Mouse (Mus musculus) left cerebral cortex, adult 9 months (tissue): ENCODE data around the gene Lrrc45.

Experiments
- DNase-seq, 2 experiments: peaks; one replicate each; pipeline ENCODE4 v3.0.0; 2022; ENCODE audit warnings: low spot score in 2 of 2

Lrrc45 gene

GRCm38 (mm10) chr11:120703696-120704454 is 9.8 kb upstream of the Lrrc45 start:
- no peak for DNase-seq

DNA sequence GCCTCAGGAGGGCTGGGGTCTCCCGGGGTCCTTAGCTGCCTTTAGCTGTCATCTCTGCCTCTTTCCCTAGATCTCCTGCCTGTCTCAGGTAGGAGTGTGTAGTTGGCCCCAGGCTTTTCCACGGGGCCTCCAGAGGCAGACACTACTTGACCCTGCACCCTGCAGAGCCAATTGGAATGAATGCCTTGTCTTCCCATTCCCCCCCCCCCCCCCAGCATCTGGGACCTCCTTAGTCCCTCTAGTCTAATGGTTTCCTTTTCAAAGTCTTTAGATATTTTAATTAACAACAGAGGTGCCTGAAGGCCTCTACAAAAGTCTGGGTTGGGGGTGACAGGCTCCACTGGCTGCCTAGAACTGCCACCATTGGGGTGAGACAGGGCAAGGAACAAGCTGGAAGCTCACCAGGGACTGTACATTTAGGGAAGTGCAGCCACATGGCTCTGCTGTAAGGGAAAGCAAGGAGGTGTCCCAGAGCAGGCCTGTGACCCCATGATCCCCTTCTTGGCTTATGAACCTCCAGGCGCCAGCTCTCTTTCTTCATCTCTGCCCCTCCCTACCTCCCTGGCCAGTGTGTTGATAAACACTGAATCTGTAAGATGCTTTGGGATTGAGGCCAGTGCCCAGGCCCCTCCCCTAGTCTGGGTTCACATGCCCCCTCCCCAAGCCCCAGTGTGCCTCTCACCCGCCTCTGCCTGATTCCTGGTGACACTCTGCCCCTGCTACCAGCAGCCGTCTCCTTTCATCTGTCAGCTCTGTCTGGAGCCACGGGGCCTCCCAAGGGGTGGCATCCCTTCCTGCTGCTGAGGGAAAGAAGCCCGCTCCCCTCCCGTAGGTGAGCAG is 9.0 kb upstream of the Lrrc45 start:
- DNase-seq = no peak

DNA sequence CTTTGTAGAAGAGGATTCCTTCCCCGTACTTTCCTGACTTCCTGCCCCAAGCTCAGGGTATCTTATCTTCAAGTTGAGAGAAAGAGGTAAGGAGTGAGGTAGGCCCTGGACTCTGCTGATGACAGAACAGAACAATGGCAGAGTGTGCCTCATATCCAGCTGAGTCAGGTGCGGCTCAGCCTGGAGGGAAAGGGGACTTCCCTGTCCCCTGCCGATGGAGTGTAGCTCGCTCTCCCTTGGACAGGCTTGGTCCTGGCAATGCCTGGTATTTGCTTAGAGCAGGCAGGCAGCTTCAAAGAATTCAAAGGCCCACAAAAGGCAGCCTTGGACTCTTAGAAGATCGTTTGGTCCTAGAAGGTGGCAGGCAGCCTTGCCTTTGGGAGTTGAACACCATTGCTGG is 7.6 kb upstream of the Lrrc45 start:
- DNase-seq = no peak

DNA sequence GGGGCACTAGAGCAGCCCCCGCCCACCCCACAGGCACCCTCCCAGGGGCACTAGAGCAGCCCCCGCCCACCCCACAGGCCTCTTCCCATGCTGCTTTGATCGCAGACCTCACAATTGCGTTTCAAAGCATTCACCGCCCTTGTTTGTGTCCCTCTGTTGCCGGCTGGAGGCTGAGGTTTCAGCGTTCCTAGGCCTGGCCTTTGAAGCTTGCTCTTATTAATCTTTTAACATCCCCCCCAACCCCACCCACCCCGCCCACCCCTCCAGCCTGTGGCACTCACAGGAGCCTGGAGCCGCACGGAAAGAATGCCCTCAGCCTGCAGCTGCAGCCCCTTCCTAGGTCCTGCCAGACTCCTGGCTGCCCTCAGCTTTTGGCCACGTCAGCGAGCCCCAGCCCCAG is 6.5 kb upstream of the Lrrc45 start:
- DNase-seq = no peak

GRCm38 (mm10) chr11:120707969-120708368 is 5.8 kb upstream of the Lrrc45 start:
- DNase-seq = no peak

GRCm38 (mm10) chr11:120709551-120709950 is 4.2 kb upstream of the Lrrc45 start:
- no peak for DNase-seq

- no peak for DNase-seq
Measured at GRCm38 (mm10) chr11:120710672-120711071, 3.1 kb upstream of the Lrrc45 start.

- DNase-seq = no peak
Measured at GRCm38 (mm10) chr11:120711980-120712604, 1.6 kb upstream of the Lrrc45 start.

- DNase-seq = no peak
Measured at GRCm38 (mm10) chr11:120712771-120713568, 755 bp upstream of the Lrrc45 start.

DNA sequence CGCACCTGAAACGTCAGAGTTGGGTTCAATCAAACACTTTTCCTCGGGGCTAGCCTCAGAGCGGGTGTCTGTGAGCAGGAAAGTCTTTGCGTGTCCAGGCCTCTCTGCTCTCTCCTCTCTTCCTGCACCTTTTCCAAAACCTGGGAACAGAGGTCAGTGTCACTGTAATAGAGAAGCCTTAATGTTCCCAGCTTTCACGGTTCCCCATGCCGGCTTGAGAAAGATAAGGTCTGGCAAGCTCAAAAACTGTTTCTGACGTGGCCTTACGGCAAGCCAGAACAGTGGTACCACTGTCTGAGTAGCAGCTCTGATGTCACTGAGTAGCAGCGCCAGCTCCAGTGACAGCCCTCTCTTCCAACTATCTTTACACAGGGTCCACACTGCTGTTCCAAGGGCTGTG is 821 bp downstream of the Lrrc45 start:
- DNase-seq = no peak

- DNase-seq = no peak
Measured at GRCm38 (mm10) chr11:120715131-120715530, 1.4 kb downstream of the Lrrc45 start.

DNA sequence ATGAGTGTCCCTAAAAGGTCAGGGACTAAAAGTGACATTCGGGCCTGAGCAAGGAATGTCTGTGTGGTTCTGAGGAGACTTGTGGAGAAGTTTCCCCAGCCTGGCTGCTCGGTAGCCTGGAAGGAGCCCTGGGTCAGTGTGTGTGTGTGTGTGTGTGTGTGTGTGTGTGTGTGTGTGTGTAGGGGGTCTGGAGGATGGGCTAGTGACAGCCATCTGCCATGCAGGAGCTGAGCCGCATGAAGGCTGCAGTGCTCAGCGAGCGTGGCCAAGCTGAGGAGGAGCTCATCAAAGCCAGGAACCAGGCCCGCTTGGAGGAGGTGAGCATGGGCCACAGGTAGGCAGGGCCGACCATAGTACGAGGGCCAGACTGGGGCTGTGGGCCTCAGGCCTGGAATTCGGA is 5.5 kb downstream of the Lrrc45 start:
- no peak for DNase-seq

DNA sequence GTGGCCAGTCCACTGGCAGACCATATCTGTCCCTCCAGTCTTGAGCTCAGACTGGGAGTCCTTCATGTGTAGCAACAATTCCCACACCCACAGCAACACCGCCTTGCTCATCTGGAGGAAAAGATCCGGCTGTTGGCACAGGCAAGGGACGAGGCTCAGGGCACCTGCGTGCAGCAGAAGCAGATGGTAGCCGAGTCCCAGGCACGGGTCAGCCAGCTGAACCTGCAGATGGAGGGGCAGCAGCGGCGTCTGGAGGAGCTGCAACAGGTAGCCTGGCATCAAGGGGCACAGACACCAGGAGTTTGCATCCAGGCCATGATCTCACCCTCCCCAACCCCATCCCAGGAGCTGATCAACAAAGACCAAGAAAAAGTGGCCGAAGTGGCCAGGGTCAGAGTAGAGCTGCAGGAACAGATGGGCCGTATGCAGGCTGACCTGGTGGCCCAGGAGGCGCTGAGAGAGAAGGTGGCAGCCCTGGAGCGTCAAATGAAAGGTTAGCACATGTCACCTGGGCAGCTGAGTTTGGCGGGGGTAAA is 6.2 kb downstream of the Lrrc45 start:
- DNase-seq = no peak

- DNase-seq = peak in 1 of 2 experiments; percentile 90
Measured at GRCm38 (mm10) chr11:120720450-120720849, 6.7 kb downstream of the Lrrc45 start.

DNA sequence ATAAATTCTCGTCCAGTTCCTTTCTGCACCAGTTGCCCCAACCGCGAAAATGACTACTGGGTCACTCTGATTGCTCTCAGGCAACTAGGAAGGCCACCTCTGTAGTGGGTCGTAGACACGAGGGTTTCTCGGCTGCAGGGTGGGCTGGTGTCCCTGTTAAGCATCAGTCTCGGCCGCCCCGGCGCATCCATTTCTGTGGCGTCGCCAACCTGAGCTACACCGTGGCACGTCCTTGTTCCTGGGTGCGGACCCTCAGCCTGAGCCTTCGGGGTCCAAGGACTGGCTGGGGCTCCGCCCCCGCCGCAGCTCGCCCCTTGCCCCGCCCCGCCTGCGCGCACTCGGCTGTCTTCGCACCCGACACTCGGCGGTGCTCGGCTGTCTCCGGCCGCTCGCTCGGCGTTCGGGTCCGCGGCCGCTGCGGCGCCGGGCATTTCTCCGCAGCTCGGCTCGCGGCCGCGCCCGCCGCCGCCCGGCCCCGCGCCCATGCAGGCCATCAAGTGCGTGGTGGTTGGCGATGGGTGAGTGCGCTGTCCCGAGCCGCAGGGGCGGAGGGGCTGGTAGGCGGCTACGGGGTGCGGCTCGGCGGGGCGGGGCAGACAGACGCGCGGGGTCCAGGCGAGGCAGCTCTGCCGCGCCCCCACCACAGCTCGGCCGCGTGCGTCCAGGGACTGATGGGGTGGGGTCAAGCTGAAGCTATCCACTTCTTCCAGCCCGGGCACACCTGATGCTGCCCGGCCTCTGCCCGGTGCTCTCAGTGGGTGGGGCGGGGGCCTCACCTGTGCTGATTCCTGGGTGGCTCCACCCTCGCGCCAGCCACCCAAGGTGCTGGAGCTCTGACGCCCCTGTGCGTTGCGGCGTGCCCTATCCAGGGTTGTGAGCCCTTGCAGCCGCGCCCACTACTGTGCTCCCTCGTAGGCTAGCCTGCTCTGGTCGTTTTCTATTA is 7.7 kb downstream of the Lrrc45 start, which contains the start of gene Rac3:
Gene Rac3, plus strand, starts transcription at position 347 of the 943 bp plus-strand sequence.
- peak in 1 of 2 experiments; percentile 44 for DNase-seq

- DNase-seq = no peak
Measured at GRCm38 (mm10) chr11:120722067-120722630, 8.4 kb downstream of the Lrrc45 start.

DNA sequence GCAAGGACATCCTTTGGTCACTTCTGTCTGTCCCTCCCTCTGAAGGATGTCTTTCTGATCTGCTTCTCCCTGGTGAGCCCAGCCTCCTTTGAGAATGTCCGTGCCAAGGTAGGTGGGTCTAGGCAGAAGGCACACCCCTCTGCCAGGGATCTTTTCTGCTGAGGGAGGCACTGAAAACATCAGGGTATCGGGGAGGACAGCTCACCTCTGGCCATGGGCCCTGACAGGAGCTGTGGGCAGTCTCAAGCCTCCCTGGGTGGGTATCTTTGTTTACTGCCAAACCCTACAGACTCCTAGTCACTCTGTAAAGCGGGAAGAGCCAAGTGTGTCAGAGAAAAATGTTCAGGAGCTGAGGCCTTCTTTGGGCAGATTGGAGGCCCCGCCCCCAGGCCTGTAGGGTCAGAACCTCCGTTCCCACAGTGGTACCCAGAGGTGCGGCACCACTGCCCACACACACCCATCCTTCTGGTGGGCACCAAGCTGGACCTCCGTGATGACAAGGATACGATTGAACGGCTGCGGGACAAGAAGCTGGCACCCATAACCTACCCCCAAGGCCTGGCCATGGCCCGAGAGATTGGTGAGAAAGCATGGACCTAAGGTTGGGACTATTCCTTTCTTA is 9.1 kb downstream of the Lrrc45 start:
- no peak for DNase-seq

- no peak for DNase-seq
Measured at GRCm38 (mm10) chr11:120723509-120723908, 9.8 kb downstream of the Lrrc45 start.
